Mouse (Mus musculus): ENCODE results near the gene Apeh.

- TF ChIP-seq CTCF (IDR thresholded peaks at IDR 0.05; ENCODE audit: low read depth), result no peak
- TF ChIP-seq EP300 (IDR thresholded peaks at IDR 0.05; ENCODE audit: low read depth), result no peak
These were observed 9.1 kb downstream of the Apeh start for GRCm38 (mm10) chr9:108085261-108085660.

All from heart, postnatal 0 days (tissue).